Mouse (Mus musculus) CH12.LX (cell line): Measurements from ENCODE around the gene Ptpn11. TPM values are rescaled to one million over a fixed set of nuclear protein-coding genes. Genes with fewer than 3 reads are reported as not detected.

Experiments used
- DNase-seq: peaks from one replicate; pipeline ENCODE4 v3.0.0-alpha.2; 2013; ENCODE audit errors: extremely low read depth
- H3K27ac ChIP-seq: 2 replicates; pipeline ENCODE4 v1.5.1; 2012; ENCODE audit warnings: low read depth, mild to moderate bottlenecking, control low read depth, moderate library complexity; ENCODE audit not compliant: insufficient read depth
- H3K27me3 ChIP-seq: replicated peaks from 2 replicates; pipeline ENCODE3; 2012; ENCODE audit warnings: inconsistent platforms
- H3K36me3 ChIP-seq, 2 experiments: replicated peaks in 1 of 2; 2 replicates each; pipeline versions ENCODE3 to v1.6.1; 2012; ENCODE audit warnings: inconsistent platforms in 1 of 2, low read length in 1 of 2, mild to moderate bottlenecking in 1 of 2, mixed read lengths in 1 of 2, moderate library complexity in 1 of 2; ENCODE audit not compliant: control insufficient read depth in 1 of 2, insufficient read depth in 1 of 2
- H3K4me1 ChIP-seq, 2 experiments: 2 replicates each; pipeline ENCODE4 v1.6.1; 2012; ENCODE audit warnings: inconsistent platforms in 1 of 2, moderate library complexity in 1 of 2; ENCODE audit not compliant: insufficient read depth in 2 of 2, control insufficient read depth in 1 of 2
- H3K4me2 ChIP-seq: 2 replicates; pipeline ENCODE4 v1.6.1; 2012; ENCODE audit warnings: low read depth, mild to moderate bottlenecking, control low read depth; ENCODE audit not compliant: poor library complexity, insufficient read depth, severe bottlenecking
- H3K4me3 ChIP-seq, 3 experiments: fragments of 150-350 bp in 1 of 3; sonication (generic) in 1 of 3; replicated peaks in 1 of 3; 2 replicates each; pipeline versions ENCODE3 to v1.5.1; 2011 to 2012; ENCODE audit warnings: low read depth in 2 of 3, low read length in 2 of 3, mild to moderate bottlenecking in 2 of 3, moderate library complexity in 2 of 3, control low read depth in 1 of 3, improper control_type of control experiment in 1 of 3, inconsistent platforms in 1 of 3, mixed read lengths in 1 of 3; ENCODE audit not compliant: poor library complexity in 1 of 3
- H3K79me2 ChIP-seq: replicated peaks from 2 replicates; pipeline ENCODE4 v1.6.1; 2012; ENCODE audit warnings: mild to moderate bottlenecking, moderate library complexity; ENCODE audit not compliant: control insufficient read depth, poor library complexity, insufficient read depth, severe bottlenecking; ENCODE audit errors: extremely low read depth
- H3K9ac ChIP-seq: 2 replicates; pipeline ENCODE4 v1.6.1; 2012; ENCODE audit warnings: low read depth, mild to moderate bottlenecking, control low read depth, moderate library complexity; ENCODE audit not compliant: insufficient read depth
- H3K9me3 ChIP-seq: replicated peaks from 2 replicates; pipeline ENCODE3; 2012; ENCODE audit warnings: low read length, inconsistent platforms, mixed read lengths
- CHD2 ChIP-seq: IDR thresholded peaks from 2 replicates; pipeline ENCODE4 v1.6.1; 2011; ENCODE audit warnings: low read length, improper control_type of control experiment
- CTCF ChIP-seq, 2 experiments: IDR thresholded peaks in 1 of 2; conservative IDR thresholded peaks in 1 of 2; 2 replicates each; pipeline ENCODE4 v1.5.1; 2011 to 2012; ENCODE audit warnings: low read depth in 2 of 2, low read length in 2 of 2, improper control_type of control experiment in 1 of 2, inconsistent platforms in 1 of 2, mild to moderate bottlenecking in 1 of 2, moderate library complexity in 1 of 2
- GABPA ChIP-seq: IDR thresholded peaks from 2 replicates; pipeline ENCODE4 v1.6.1; 2012; ENCODE audit warnings: low read depth, low read length, improper control_type of control experiment, inconsistent platforms; ENCODE audit not compliant: insufficient replicate concordance
- JUND ChIP-seq: conservative IDR thresholded peaks from 2 replicates; pipeline ENCODE4 v1.6.1; 2011; ENCODE audit warnings: low read depth, low read length, improper control_type of control experiment
- KAT2A ChIP-seq: IDR thresholded peaks from 2 replicates; pipeline ENCODE4 v1.6.1; 2012; ENCODE audit warnings: low read length, improper control_type of control experiment, inconsistent platforms; ENCODE audit not compliant: insufficient replicate concordance
- MAFK ChIP-seq: IDR thresholded peaks from 2 replicates; pipeline ENCODE4 v1.6.1; 2011; ENCODE audit warnings: low read length, improper control_type of control experiment; ENCODE audit not compliant: insufficient replicate concordance
- RAD21 ChIP-seq: IDR thresholded peaks from 2 replicates; pipeline ENCODE4 v1.6.1; 2011; ENCODE audit warnings: low read depth, mild to moderate bottlenecking, low read length, improper control_type of control experiment, moderate library complexity
- RCOR1 ChIP-seq: conservative IDR thresholded peaks from 2 replicates; pipeline ENCODE4 v1.6.1; 2012; ENCODE audit warnings: low read depth, mild to moderate bottlenecking, inconsistent platforms, low read length, improper control_type of control experiment
- TCF12 ChIP-seq: IDR thresholded peaks from 2 replicates; pipeline ENCODE4 v1.6.1; 2014; ENCODE audit warnings: low read depth, mild to moderate bottlenecking, inconsistent platforms, low read length, improper control_type of control experiment
- ZC3H11A ChIP-seq: IDR thresholded peaks from 2 replicates; pipeline ENCODE4 v1.6.1; 2012; ENCODE audit warnings: low read depth, mild to moderate bottlenecking, inconsistent platforms, low read length, improper control_type of control experiment
- ZMIZ1 ChIP-seq: IDR thresholded peaks from 2 replicates; pipeline ENCODE4 v1.6.1; 2012; ENCODE audit warnings: low read depth, mild to moderate bottlenecking, inconsistent platforms, low read length, improper control_type of control experiment
- ZNF384 ChIP-seq: IDR thresholded peaks from 2 replicates; pipeline ENCODE4 v1.6.1; 2012; ENCODE audit warnings: low read depth, low read length, improper control_type of control experiment, inconsistent platforms
- dilution Hi-C: fragments of 300-500 bp; cut with MboI; formaldehyde crosslinking; loops from 2 replicates; pipeline ENCODE4 v1.14.3; 2020; ENCODE audit warnings: low sequenced_read_pairs; ENCODE audit not compliant: extremely low pct_unique_long_range_greater_than_20kb, extremely low pct_ligation_motif_present
- in situ Hi-C: fragments of 300-500 bp; cut with MboI; formaldehyde crosslinking; loops from 3 replicates; pipeline ENCODE4 v1.14.3; 2019; ENCODE audit warnings: low sequenced_read_pairs, low pct_ligation_motif_present, low pct_unique_long_range_greater_than_20kb, mixed read lengths
- polyA plus RNA-seq: library from polyadenylated mRNA; unstranded; fragments of >175 nt; gene quantifications from 2 replicates; pipeline ENCODE4 v1.2.1, GENCODE M21; 2012; ENCODE audit warnings: low read depth; ENCODE audit not compliant: insufficient read length
- total RNA-seq, 2 experiments: library from RNA; depleted of rRNA; stranded (reverse); fragments of 300-350 nt in 1 of 2; fragments of >200 nt in 1 of 2; gene quantifications; 2 replicates each; pipeline ENCODE4 v1.2.3; 2012 to 2014

Ptpn11 gene
- total and polyA plus RNA-seq, 3 experiments = 33.2 to 62.8 (median 44.6) TPM

DNA sequence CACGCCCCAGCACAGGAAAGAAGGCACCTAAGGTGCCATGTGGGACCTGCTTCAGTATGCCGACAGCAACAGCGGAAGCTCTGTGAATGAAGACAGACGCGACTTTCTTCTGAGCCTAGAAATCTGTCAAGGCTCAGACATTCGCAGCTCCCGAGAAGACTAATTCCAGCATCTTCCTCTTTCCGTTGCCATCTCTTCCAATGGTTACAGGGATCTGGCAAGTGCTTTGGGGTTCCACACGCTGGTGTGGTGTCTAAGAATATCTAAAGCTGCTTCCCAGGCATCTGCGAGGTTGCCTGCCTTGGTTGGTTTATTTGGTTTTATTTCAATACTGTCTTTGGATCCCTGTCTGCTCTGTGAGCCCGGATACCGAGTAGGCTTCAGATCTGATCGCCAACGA is 65.6 kb downstream of the Ptpn11 start:
- Histone ChIP-seq H3K4me2 (no peak overlapping the region), H3K27me3 (no peaks in the 10 kb centered on the region), H3K9ac (no peak overlapping the region), H3K27ac (no peak overlapping the region), H3K4me3 (no peak overlapping the region), H3K4me1 (peaks cover 5 to 40% of the 10 kb centered on the region in 2 experiments), H3K36me3 (peaks cover 4 to 20% of the 10 kb centered on the region in 2 experiments), H3K79me2 (no peaks in the 10 kb centered on the region), H3K9me3 (no peaks in the 10 kb centered on the region)
- in situ Hi-C loops (no loop called here), dilution Hi-C loops (no loop called here)
- DNase-seq = no peak
- no peak for TF ChIP-seq ZNF384
- TF ChIP-seq ZMIZ1 = no peak
- no peak for TF ChIP-seq MAFK
- TF ChIP-seq CTCF (conservative IDR thresholded peaks at IDR 0.05 in 1 of 2, IDR thresholded peaks at IDR 0.05 in 1 of 2; ENCODE audit: low read depth in 2 of 2, low read length in 2 of 2) = no peak
- TF ChIP-seq GABPA = no peak
- TF ChIP-seq JUND = no peak
- no peak for TF ChIP-seq KAT2A
- TF ChIP-seq RAD21 = no peak

- no peak overlapping the region for H3K9ac ChIP-seq
- no peaks in the 10 kb centered on the region for H3K9me3 ChIP-seq
- dilution Hi-C loops = no loop called here
- peaks cover 0 to 11% of the 10 kb centered on the region in 2 experiments for H3K36me3 ChIP-seq
- TF ChIP-seq TCF12 (no peak), ZC3H11A (no peak), RCOR1 (no peak), CHD2 (no peak), JUND (no peak), CTCF (conservative IDR thresholded peaks at IDR 0.05 in 1 of 2, IDR thresholded peaks at IDR 0.05 in 1 of 2; ENCODE audit: low read depth in 2 of 2, low read length in 2 of 2) (no peak)
- no peak overlapping the region for H3K4me3 ChIP-seq
- no peak overlapping the region for H3K4me2 ChIP-seq
- peaks cover 5 to 32% of the 10 kb centered on the region in 2 experiments for H3K4me1 ChIP-seq
- no peaks in the 10 kb centered on the region for H3K79me2 ChIP-seq
- H3K27me3 ChIP-seq = no peaks in the 10 kb centered on the region
- in situ Hi-C loops = no loop called here
- peak; percentile 30 for DNase-seq
- H3K27ac ChIP-seq = no peak overlapping the region
Observed at GRCm38 (mm10) chr5:121124208-121125185, 66.7 kb downstream of the Ptpn11 start.
